9 mouse cellular contexts compared by ENCODE assay signal in the genomic region with DNA sequence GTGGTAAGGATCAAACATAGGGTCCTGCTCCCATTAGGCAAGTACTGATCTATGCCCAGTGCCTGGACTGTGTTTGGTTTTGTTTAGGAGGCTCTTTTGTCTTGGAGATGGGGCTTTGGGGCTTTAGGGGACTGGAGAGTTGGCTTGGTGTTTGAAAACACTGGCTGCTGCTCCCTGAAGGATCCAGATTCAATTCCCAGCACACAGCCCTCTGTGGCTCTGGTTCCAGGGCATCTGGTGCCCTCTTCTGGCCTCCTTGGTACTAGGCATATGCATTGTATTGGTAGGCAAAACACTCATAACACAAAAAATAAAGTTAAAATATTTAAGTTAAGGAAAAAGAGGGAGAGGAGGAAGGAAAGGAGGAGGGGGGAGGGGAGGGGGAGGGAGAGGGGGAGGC. TPM values are rescaled to one million over a fixed set of nuclear protein-coding genes. Genes with fewer than 3 reads are reported as not detected.
DNase-seq lines count a peak whose midpoint lies in the region; ATAC-seq and TF ChIP-seq lines count a peak whose summit lies in the region.
"Had no signal": no experiment of that assay in that cellular context is flagged by ENCODE, and none has a peak within 500 bp of the region (broad histone marks: within the 10 kb centered on the region; RNA-seq: fewer than 3 reads in every experiment).

No protein-coding gene starts in this region.

- in situ Hi-C loops in CH12.LX (cut with MboI; ENCODE audit: low pct_ligation_motif_present, low pct_unique_long_range_greater_than_20kb, low sequenced_read_pairs): no loop called here

- TF ChIP-seq POLR2A in CH12.LX (IDR thresholded peaks at IDR 0.05; ENCODE audit: low read depth, low read length): no peak

- peak; percentile 71 for TF ChIP-seq RAD21 in CH12.LX (IDR thresholded peaks at IDR 0.05; ENCODE audit: low read depth, low read length)

- peak in 1 of 2 experiments; percentile 70; a peak in 2 of 4 replicates for TF ChIP-seq CTCF in CH12.LX (conservative IDR thresholded peaks at IDR 0.05 in 1 of 2, IDR thresholded peaks at IDR 0.05 in 1 of 2; ENCODE audit: low read depth in 2 of 2, low read length in 2 of 2)

- DNase-seq in kidney, adult 18-20 months: peak; percentile 39
- DNase-seq in 3T3-L1 (ENCODE audit: low read depth, low spot score) (peak; percentile 60), CH12.LX (ENCODE audit: extremely low read depth) (peak; percentile 21)
- no peak for DNase-seq in cerebellum, adult 9-10 months
- DNase-seq in midbrain, embryonic 10.5 days (ENCODE audit: low spot score): no peak
- DNase-seq in left cerebral cortex, postnatal 4 days: no peak

- H3K79me2 ChIP-seq in CH12.LX (replicated peaks; ENCODE audit: control insufficient read depth, extremely low read depth, insufficient read depth, poor library complexity, severe bottlenecking): no peaks in the 10 kb centered on the region

- no peak overlapping the region for H3K4me3 ChIP-seq in kidney, embryonic 15.5 days (replicated peaks)
- H3K4me3 ChIP-seq in CH12.LX (replicated peaks in 1 of 3; ENCODE audit: low read depth in 2 of 3, low read length in 2 of 3, poor library complexity in 1 of 3): no peak overlapping the region
- no peak overlapping the region for H3K4me3 ChIP-seq in midbrain, embryonic 10.5 days
- H3K4me3 ChIP-seq: hindbrain, embryonic 13.5 days had no signal

- no peak overlapping the region for H3K27ac ChIP-seq in kidney, embryonic 15.5 days
- H3K27ac ChIP-seq in CH12.LX (ENCODE audit: insufficient read depth, low read depth): no peak overlapping the region
- no peak overlapping the region for H3K27ac ChIP-seq in midbrain, embryonic 10.5 days (replicated peaks)
- H3K27ac ChIP-seq: hindbrain, embryonic 13.5 days had no signal

- TF ChIP-seq EP300 in CH12.LX (IDR thresholded peaks at IDR 0.05; ENCODE audit: low read length): no peak

- intact Hi-C loops in left cerebral cortex, postnatal 4 days (cut with DNase I): no loop called here

- no peaks in the 10 kb centered on the region for H3K9me3 ChIP-seq in kidney, embryonic 15.5 days (replicated peaks)
- no peaks in the 10 kb centered on the region for H3K9me3 ChIP-seq in CH12.LX (replicated peaks; ENCODE audit: low read length)
- no peaks in the 10 kb centered on the region for H3K9me3 ChIP-seq in midbrain, embryonic 10.5 days (replicated peaks)
- H3K9me3 ChIP-seq: hindbrain, embryonic 13.5 days had no signal

- H3K4me2 ChIP-seq in kidney, embryonic 15.5 days: no peak overlapping the region
- no peak overlapping the region for H3K4me2 ChIP-seq in CH12.LX (ENCODE audit: insufficient read depth, low read depth, poor library complexity, severe bottlenecking)
- H3K4me2 ChIP-seq: hindbrain, embryonic 13.5 days had no signal

- no peaks in the 10 kb centered on the region for H3K4me1 ChIP-seq in kidney, embryonic 15.5 days
- peaks cover 3 to 4% of the 10 kb centered on the region in 2 experiments; a peak in 2 of 4 replicates for H3K4me1 ChIP-seq in CH12.LX (ENCODE audit: control insufficient read depth in 1 of 2, insufficient read depth in 2 of 2)
- no peaks in the 10 kb centered on the region for H3K4me1 ChIP-seq in midbrain, embryonic 10.5 days
- H3K4me1 ChIP-seq: hindbrain, embryonic 13.5 days had no signal

- H3K9ac ChIP-seq in kidney, embryonic 15.5 days: no peak overlapping the region
- no peak overlapping the region for H3K9ac ChIP-seq in CH12.LX (ENCODE audit: insufficient read depth, low read depth)
- H3K9ac ChIP-seq: hindbrain, embryonic 13.5 days had no signal

- H3K36me3 ChIP-seq in kidney, embryonic 15.5 days: no peaks in the 10 kb centered on the region
- no peaks in the 10 kb centered on the region for H3K36me3 ChIP-seq in CH12.LX (replicated peaks in 1 of 2; ENCODE audit: control insufficient read depth in 1 of 2, insufficient read depth in 1 of 2, low read length in 1 of 2)
- no peaks in the 10 kb centered on the region for H3K36me3 ChIP-seq in midbrain, embryonic 10.5 days
- H3K36me3 ChIP-seq: hindbrain, embryonic 13.5 days had no signal

- no peak for ATAC-seq in kidney, embryonic 15.5 days (replicated peaks; ENCODE audit: low FRiP score)
- ATAC-seq in common myeloid progenitor, adult 5-6 weeks (replicated peaks; ENCODE audit: low read depth, poor library complexity, severe bottlenecking): 0 out of 2 replicates have a peak, but pooled peaks have one; percentile 29

- no peaks in the 10 kb centered on the region for H3K27me3 ChIP-seq in kidney, embryonic 15.5 days
- no peaks in the 10 kb centered on the region for H3K27me3 ChIP-seq in CH12.LX (replicated peaks)
- H3K27me3 ChIP-seq in midbrain, embryonic 10.5 days (ENCODE audit: low read depth, poor library complexity, severe bottlenecking): no peaks in the 10 kb centered on the region
- H3K27me3 ChIP-seq: hindbrain, embryonic 13.5 days had no signal

- dilution Hi-C loops in CH12.LX (cut with MboI; ENCODE audit: extremely low pct_ligation_motif_present, extremely low pct_unique_long_range_greater_than_20kb, low sequenced_read_pairs): no loop called here

TF ChIP-seq in CH12.LX, 34 proteins besides CTCF, POLR2A, EP300 and RAD21:
- TF ChIP-seq SMC3 (IDR thresholded peaks at IDR 0.05; ENCODE audit: low read depth, low read length) (peak; percentile 42), MYC (IDR thresholded peaks at IDR 0.05; ENCODE audit: low read depth, low read length) (no peak), PAX5 (IDR thresholded peaks at IDR 0.05; ENCODE audit: low read length) (no peak)

RNA-seq across cellular contexts. Expression of a gene that starts 29.6 kb away (rescaled TPM):
- 4.4 and 4.6 TPM in 2 replicates for polyA plus RNA-seq in kidney, embryonic 15.5 days (2015; fragmentation: Nextera tagmentation; extraction: Ambion mirVana)
- total RNA-seq in CH12.LX (2012; rRNA removed) (11.4 and 13.5 TPM in 2 replicates), CH12.LX (2014; rRNA removed) (10.6 and 10.9 TPM in 2 replicates)
- polyA plus RNA-seq in CH12.LX (2012; ENCODE audit: insufficient read length, low read depth): 17.8 TPM in 2 replicates
- 27.3 and 39.3 TPM in 2 replicates for total RNA-seq in common myeloid progenitor, adult 5-6 weeks (2017)
- 3.3 and 3.8 TPM in 2 replicates for polyA plus RNA-seq in midbrain, embryonic 10.5 days (2016; fragmentation: Nextera tagmentation; extraction: Ambion mirVana)
- total RNA-seq in left cerebral cortex, postnatal 4 days (2021): 10 to 100 TPM; 20.9 to 23.7 TPM

RNA-seq across cellular contexts. Expression of a gene that starts 40.3 kb away (rescaled TPM):
- 0.35 and 0.71 TPM in 2 replicates for polyA plus RNA-seq in kidney, embryonic 15.5 days (2015; fragmentation: Nextera tagmentation; extraction: Ambion mirVana)
- total RNA-seq in CH12.LX (2012; rRNA removed) (0.08 and 0.25 TPM in 2 replicates), CH12.LX (2014; rRNA removed) (0.14 and 0.17 TPM in 2 replicates)
- 0.14 and 0.39 TPM in 2 replicates for polyA plus RNA-seq in CH12.LX (2012; ENCODE audit: insufficient read length, low read depth)
- total RNA-seq in common myeloid progenitor, adult 5-6 weeks (2017): 0.05 and 0.09 TPM in 2 replicates
- 0.39 and 0.62 TPM in 2 replicates for polyA plus RNA-seq in midbrain, embryonic 10.5 days (2016; fragmentation: Nextera tagmentation; extraction: Ambion mirVana)
- 1 to 10 TPM in 1 of 2 experiments, under 1 TPM in 1; 0.85 to 1.6 TPM for total RNA-seq in left cerebral cortex, postnatal 4 days (2021)

RNA-seq across cellular contexts. Expression of a gene that starts 40.4 kb away (rescaled TPM):
- 59.7 and 60.3 TPM in 2 replicates for polyA plus RNA-seq in kidney, embryonic 15.5 days (2015; fragmentation: Nextera tagmentation; extraction: Ambion mirVana)
- total RNA-seq in CH12.LX (2012; rRNA removed) (28.7 and 29.9 TPM in 2 replicates), CH12.LX (2014; rRNA removed) (55.9 and 62.1 TPM in 2 replicates)
- 41.5 and 47.9 TPM in 2 replicates for polyA plus RNA-seq in CH12.LX (2012; ENCODE audit: insufficient read length, low read depth)
- 48.8 and 50.5 TPM in 2 replicates for total RNA-seq in common myeloid progenitor, adult 5-6 weeks (2017)
- 46.3 and 50.8 TPM in 2 replicates for polyA plus RNA-seq in midbrain, embryonic 10.5 days (2016; fragmentation: Nextera tagmentation; extraction: Ambion mirVana)
- total RNA-seq in left cerebral cortex, postnatal 4 days (2021): 10 to 100 TPM; 77.2 to 81.3 TPM

Comparison
In these comparisons a context has a peak if more than half of its experiments do, and no peak if none do; other contexts are left out.
1. DNase-seq: peak in kidney, adult 18-20 months (single experiment), 3T3-L1 (single experiment) and CH12.LX (single experiment); none in cerebellum, adult 9-10 months (single experiment), midbrain, embryonic 10.5 days (single experiment) and left cerebral cortex, postnatal 4 days (single experiment).